Mouse (Mus musculus) activated CD4-positive, CD25-positive, alpha-beta regulatory T cell, adult 4 months (primary cell): ENCODE data around the gene Sp6. TPM values are rescaled to one million over a fixed set of nuclear protein-coding genes. Genes with fewer than 3 reads are reported as not detected.
A peak's percentile ranks its signal among the peaks of the same experiment; 100 is the strongest.

Experiments used
- ATAC-seq: one replicate; pipeline ENCODE4 v1.8.0; 2017
- polyA plus RNA-seq, 2 experiments: library from polyadenylated mRNA; unstranded; fragments of 100-300 nt; shearing (Covaris generic); gene quantifications; one replicate each; pipeline ENCODE4 v1.2.1; 2017

The Sp6 gene
- not detected for polyA plus RNA-seq

DNA sequence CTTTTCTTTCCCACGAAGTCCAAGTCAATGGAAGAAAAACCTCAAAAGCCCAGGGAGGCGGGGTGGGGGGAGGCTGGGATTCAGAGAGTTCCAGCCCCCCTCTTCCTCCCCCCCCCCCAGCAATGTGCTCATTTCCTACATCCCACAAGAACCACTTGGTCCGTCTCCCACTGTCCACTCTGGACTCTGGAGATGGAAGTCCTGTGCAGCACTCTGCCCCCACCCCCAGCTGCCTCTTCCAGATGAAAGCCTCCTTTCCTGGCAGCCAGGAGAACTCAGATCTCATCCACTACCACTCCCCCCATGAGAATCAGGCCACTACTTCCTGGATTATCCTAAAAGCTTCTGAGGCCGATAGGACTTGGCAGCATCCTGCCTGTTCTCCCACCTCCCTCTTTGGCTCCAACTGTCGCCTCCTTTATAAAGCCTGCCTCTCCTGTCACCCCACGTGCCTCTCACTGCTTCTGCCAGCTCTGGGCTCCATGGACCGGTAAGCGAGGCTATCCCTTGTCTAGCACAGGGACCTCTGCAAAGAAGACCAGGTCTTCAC is at the start of gene Sp6:
Gene Sp6, plus strand, starts transcription at position 274 of the 550 bp plus-strand sequence.
- no peak for ATAC-seq

DNA sequence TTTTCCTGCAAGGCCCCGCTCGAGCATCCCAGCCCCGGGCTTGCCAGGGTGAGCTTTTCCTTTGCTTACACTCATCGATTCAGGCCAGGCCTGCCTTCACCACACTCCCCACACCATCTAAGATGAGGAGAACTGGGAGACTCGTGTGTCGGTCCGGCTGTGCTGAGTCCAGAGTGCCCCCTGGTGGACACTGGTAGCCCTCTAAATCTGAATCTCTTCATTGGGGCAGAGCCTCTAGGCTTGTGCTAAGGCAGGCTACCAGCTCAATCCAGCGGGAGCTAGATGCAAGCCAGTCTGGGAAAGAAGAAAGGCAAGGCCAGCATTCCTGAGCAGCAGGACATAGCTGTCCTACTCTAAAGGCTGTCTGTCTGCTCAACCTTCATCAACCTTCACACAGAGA is 49.6 kb upstream of the Sp6 start:
- ATAC-seq: no peak

DNA sequence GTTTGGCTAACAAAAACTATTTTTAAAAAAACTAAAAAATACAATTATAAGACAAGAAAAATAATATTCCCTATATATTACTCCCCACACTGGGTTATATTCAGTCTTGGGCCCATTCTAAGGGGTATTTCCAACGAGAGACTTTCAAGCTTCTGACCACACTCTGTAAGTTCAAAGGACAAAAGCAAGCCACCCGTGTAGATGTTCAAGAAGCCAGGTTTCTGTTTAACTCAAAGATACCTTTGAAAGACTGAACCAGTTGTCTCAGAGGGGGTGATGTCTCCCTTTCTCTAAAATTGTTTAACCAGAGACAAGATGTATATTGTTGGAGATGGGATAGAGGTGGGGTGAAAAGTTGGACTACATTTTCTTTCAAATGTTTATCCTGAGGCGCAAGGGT is 47.0 kb upstream of the Sp6 start:
- ATAC-seq: no peak

DNA sequence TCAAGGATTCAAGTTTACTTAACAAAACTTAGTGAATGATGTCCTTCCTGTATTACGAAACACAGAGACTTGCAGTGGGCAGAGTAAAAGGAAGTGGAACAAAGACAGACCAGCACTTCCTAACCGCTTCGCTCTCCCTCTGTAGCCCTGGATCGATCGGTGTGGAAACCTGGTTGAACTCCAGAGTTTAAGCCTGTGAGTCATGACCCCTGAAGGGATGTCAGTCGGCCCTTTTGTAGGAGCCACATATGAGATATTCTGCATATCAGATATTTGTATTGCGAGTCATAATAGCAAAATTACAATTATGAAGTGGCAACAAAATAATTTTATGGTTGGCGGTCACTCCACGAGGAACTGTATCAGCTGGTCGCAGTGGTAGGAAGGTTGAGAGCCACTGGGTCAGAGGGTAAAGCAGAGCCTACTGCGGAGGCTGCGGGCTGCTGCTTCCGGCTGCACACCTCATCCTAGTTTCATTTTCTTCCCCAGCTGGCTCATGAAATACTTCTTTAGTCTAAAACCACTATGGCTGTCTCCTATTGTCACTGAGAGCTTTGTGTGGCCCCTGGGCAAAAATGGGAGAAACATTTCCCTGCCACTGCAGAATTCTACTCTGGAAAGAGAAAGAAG is 46.2 kb upstream of the Sp6 start:
- ATAC-seq: peak; percentile 80

DNA sequence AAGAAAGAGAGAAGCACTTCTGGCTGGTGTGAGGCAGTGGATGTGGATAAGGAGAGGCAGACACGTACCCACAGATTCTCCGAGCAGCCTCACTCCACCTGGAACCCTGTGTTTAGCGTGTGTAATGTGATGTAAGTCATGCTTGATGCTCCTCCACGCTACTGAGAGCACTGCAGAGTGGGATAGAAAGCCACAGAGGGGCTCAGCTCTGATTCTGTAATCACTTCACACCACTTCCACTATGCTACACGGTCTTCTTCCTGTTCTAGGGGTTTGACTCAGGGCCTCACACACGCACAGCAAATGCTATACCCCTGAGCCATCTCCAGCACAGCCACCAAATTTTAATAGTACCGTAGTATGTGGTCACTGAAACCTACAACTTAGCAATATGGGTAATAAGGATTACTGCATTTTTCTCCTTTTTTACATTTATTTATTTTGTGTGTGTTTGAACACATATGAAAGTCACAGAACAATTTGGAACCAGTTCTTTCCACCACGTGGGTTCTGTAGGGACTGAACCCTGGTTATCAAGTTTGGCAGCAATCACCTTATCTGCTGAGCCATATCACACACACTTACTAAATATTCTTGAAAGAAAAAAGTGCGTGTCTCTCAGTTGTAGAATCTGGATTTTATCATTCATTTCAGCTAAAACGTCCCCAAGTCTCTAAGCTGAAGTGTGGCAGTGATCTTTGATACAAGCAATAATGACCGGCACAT is 45.5 kb upstream of the Sp6 start:
- ATAC-seq: peak; percentile 64

DNA sequence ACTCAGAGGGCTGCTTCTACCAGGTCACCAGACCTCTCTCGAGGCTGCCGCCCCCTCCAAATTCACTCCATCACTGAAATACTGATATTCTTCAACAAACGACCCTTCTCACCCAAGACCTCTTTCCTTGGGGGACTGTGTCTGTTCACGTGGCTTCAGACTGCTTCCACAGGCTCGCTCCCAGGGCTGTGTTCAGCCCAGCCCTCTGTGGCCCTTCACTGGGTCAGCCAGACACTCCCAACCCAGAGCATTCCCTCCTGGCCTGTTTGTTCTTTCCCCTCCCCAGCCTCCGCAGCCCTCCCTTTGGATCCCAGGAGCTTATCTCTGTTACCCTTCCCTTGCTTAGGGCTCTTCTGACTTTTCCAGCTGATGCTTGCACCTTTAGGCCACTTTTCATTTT is 44.7 kb upstream of the Sp6 start:
- no peak for ATAC-seq

DNA sequence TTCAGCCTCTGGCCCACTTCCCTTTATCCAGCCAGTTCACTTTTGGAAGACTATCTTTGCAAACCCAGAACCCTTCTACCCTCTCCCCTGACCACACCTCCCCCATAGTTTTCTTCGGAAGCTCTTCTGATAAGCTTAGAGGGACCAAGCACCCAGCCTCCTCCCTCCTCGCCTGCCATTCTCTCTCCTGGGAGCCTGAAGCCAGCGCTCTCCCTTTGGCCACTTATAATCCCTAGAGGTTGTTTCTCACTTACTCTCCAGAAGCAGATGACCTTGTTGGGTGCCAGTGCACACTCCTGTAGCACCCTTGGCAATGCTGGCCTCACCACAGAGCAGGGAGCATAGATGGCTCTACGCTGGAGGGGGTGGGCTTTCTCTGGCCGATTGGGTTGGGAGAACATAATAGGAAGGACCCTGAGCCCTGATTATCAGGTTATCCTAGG is 43.9 kb upstream of the Sp6 start:
- ATAC-seq: no peak

DNA sequence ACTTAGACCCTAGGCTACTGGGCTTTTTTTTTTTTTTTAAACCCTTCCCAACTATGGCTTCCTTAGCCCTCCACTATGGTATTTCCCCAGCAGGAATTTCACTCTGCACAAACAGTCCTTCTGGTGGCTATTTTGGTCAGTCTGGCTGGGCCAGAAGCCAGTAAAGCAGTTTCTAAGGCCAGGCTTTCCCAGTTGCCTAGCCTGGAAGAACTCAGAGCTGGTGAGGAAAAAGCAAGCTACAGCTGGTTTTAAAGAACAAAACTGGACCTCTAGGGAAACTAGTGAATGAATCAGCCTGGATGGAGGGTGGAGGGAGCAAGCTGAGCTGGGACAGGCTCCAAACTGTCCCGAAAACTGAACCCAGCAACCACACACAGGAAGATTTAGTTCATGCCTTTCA is 43.4 kb upstream of the Sp6 start:
- ATAC-seq: no peak

DNA sequence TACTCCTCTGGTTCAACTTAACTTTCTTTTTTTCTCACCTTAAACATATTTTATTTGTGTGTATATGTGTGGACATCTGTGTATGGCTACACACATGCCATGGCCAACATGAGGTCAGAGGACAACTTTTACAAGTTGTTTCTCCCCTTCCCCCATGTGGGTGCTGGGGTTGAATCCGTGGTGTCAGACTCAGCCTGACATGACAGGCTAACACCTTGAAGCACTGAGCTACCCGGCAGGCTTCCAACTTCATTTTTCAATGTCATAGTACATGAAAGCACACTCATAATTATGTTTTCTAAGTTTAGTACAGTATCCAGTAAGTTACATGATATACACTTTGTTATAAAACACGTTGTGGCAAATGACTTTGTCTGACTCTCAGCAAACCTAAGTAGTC is 42.9 kb upstream of the Sp6 start:
- ATAC-seq: no peak

DNA sequence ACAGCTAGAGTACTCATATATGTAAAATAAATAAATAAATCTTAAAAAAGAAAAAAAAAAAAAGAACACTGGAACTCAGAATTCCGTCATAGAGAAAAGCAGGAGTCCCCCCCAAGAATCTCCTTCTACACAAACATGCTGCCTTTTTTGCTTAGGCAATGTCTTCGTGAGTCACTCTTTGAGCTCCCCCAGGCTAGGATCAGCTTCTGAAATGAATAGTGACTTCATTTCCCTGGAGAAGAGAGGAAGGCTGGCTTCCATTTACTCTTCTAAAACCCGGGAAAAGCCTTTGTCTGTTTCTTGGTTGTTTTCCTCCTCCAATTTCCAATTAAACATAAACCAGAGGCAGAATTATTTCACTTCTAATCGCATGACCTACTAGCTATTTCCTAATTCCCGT is 40.3 kb upstream of the Sp6 start:
- ATAC-seq: no peak

DNA sequence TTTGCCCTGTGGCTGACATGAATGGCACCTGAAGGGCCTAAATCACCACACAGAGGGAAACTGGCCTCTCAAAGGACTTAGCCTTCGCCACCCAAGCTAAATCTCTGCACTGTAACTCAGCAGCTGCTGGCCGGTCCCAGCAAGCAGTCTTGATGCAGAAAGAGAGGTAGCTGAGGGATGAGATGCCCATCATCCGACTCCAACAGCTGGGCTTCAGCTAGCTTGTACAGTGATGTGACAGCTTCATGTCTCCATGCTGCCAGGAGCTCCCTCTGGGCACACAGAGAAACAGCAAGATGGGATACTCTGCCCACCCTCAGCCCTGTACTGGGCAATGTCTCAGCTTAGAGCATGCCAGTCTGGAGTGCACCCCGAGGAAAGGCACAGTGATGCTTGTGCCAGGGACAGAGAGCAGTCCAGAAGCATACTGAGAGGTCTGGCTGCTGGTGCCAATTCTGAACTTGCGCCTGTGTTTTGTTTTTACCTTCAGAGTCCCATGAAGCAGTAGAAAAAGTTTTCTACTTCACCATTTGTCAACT is 39.7 kb upstream of the Sp6 start:
- no peak for ATAC-seq

DNA sequence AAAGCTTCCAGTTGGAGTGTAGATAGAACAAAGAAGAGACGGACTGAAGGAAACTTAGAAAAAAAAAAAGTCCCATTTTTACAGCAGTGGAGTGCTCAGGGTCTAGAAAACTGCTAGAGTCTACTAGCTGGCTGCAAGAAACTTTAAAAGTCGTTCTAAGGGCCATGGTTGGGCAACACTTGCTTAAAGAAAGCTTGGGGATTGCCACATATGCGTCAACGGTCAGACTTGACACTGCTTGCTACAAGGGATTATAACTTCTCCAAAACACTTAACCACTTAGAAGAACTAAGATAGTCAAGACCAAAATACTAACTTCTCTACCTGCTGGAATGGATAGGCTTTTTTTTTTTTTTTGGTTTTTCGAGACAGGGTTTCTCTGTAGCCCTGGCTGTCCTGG is 38.4 kb upstream of the Sp6 start:
- no peak for ATAC-seq

DNA sequence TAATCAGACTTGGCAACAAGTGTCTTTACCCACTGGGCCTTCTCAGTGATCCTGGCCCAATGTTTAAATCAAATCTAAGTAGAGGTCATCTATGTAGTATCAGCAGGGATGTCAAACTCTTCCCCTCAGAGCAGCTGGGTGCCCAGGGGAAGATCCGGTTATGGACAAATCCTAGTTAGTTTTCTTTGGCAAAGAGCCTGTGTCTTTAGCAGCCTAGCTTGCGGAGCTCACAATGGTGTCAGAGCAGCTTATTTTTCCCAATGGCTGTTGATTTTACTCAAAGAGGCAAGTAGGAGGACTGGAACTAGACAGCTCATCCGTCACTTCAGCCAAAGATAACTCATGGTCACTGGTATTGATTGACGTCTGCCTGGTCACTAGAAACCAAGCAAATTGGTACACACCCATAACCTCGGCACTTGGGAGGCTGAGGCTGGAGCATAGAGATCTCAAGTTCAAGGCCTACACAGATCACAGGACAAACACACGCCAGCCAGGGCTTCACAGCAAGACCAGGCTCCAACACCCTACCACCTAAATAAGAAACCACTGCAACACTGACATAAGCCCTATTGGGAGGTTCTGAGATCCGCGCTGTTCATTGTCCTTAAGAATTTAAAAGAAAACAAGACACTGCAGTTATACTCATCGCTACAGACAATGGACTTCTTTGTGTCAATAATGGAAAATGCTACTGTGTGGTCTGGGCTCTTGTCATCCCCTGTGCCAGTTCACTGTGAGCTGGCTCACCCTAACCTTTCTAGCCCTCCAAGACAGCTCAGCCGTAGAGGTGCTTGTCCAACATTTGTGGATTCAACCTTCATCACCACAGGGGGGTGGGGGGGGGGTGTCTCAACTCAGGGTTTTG is 37.4 kb upstream of the Sp6 start:
- ATAC-seq: no peak

DNA sequence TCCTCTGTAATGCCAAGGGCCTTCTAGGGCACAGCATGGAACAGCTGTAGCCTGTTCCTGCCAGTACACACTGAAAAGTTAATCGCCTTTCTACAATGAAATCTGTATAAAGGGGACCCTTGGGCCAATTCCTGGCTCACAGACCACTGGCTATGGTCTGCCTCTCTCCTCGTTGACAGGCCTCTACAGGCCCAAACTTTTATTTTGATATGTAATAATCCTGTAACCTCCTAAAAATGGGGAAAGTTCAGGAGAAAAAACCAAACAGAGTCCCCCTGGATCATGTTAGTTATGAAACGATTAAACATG is 36.9 kb upstream of the Sp6 start:
- ATAC-seq: no peak

DNA sequence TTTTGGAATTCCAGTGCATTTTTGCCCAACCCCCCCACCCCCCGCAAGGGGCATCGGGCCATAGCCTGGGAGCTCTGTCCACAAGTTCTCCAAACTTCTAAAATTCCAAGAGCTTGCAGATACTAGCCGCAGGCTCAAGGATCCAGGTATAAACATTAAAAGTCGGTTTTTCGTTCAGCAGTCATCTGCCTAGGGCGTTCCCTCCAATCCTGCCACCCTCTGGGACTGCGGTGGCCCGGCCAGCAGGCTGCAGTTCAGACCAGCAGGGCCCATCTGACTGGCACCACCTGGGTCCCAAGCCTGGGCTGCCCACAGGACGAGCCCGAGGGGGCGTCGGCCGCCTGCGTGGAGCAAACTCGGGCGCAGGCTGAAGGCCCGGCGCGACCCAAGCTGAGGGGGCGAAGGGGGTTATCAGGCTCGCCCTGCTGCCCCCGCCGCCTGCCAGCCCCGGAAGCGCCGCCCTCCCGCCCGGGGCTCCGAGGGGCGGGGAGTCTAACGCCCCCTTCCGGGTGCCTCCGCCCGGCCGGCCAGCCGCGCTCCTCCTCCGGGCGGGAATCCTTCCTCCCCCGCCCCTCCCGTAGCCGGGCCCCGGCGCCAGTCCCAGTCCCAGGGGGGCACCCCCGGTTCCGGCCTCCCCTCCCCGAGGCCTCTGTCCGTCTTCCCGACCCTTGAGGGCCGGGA is 36.1 kb upstream of the Sp6 start:
- ATAC-seq: peak; percentile 17

DNA sequence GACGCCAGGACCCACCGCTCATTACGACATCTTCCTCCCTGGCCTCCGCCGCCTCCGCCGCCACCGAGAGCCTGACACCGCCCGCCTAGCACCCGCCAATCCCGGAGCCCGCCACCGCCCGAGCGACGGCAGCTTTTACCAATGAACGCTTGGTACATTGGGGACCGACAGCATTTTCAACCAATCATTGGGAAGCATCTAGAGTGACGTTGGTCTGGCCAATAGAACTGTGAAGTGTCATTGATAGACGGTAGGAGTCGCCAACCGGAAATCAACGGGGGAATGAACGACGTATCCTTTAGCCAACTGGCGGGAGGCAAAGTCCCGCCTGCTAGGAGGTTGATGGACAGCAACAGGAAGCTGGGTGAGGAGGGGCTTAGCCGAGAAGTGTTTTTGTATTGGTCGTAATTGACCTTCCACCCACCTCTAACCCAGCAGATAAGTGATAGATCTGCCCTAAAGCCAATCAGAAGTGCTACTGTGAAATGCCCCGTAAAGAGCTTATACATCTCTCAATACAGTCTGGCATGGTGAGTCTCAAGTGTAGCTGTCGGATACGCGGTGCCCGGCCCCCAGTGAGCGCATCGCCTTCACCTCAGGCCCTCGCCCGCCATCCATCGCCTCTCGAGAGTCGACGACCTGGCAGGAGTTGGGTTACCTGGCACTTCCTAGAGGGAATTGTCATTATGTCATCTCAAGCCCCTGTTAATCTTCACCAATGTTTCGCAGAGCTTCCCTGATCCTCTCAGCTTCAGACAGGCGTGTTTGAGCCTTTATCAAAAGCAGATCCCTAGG is 35.4 kb upstream of the Sp6 start:
- ATAC-seq: peak; percentile 90

DNA sequence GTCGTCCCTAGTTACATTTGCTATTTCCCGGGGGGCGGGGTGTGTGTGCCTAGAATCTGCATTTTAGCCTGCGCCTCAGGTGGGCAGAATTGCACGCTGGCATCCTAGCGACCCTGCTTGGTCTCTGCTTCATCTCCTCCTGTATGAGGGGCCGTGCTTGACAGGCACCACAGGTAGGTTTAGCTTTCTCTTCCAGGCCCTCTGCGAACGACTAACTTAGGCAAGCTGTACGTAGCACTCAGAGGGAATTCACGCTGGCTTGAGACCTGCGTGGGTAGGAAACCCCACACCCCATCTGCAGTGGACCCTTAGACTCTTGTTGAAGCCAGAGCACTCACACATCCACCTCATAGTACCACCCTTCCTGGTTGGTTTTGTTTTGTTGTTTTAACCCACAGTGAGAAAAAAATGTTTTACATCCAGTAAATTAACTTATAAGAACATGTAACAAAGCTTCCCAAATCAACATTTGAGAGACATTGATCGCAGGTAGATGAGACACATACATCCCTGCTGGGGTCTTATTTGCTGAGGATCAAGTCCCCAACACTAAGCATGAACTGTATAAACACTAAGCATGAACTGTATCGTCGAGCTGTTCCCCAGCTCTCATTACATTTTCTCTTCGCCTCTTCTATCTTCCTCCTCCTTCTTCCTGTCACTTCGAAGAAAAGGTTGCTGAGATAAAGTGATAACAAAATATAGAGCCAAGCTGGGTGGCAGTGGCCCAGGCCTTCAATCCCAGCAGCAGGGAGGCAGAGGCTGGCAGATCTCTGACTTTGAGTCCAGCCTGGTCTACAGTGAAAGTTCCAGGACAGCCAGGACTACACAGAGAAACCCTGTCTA is 34.6 kb upstream of the Sp6 start:
- no peak for ATAC-seq

DNA sequence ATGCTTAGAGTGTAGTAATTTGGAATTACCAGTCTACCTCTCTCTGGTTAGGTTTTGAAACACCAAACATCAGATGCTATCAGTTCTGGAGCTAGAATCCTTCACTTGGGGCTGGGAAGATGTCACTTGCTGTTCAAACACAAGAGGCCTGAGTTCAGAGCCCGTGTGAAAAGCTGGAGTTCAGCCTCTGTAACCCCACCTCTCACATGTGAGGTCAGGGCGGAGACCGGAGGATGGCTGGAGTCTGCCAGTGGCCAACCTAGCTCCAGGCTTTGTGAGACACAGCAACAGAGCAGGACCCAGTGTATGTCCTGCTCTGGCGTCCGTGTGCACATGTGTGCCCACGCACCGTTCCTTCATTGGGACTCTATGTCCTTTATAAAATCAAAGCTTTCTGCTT is 33.9 kb upstream of the Sp6 start:
- ATAC-seq: no peak

DNA sequence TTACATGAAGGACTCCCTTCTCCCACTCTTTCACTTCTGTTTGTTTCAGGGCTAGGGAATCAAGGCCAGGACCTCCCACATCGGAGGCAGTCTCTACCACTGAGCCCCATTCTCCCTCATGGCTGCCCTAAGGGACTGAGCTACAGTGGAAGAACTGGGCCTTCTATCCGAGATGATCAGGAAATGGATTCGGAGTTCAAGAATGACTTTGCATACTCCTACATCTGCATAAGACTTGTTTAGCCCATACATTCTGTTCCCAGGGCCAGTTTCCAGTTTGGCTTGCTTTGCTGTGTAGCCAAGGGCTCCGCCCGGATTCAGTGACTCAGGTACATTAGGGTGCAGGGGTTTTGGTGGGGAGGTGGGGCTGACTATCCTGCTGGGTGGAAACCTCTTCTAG is 33.2 kb upstream of the Sp6 start:
- no peak for ATAC-seq

DNA sequence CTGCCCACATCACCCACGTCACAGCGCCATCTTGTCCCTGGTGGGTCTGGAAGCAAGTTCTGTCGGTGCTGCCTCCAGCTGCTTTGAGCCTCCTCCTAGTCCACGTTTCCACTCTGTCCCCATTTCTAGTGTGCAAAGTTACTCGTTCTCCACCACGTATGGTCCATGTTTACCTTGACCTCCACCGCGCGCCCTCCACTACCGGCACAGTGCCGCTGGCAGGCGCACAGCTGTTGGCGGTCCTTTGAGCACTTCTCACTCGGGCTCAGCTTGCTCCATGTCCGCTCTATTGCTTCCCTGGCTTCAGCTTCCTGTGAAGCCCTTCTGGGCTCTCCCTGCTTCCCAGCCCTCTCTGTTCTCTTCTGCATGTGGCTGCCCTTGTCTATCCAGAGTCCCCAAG is 31.7 kb upstream of the Sp6 start:
- no peak for ATAC-seq

DNA sequence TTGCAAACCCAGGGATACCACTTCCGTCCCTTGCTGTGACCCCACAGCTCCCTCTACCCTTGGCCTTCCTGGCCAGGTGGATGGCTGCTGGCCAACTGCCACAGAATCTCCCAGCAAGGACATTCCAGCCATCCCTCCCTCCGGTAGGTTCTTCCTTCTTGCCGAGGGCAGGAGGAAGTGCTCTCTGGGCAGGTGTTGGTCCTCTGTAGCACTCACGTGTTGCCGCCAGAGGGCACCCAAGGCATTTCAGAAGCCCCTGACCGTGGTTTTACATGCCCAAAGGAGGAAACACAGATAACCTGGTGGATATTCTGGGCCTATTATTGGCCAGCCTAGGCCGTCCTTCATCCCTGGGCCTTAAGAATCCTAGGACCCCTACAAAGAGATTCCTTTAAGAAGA is 30.8 kb upstream of the Sp6 start:
- ATAC-seq: no peak
